Mouse (Mus musculus) stomach, embryonic 14.5 days (tissue): ENCODE results near the gene Dusp23. TPM values are rescaled to one million over a fixed set of nuclear protein-coding genes. Genes with fewer than 3 reads are reported as not detected.

ENCODE experiments used
- ATAC-seq: fragments of 200-750 bp; cut with Nextera tagmentation; 2 replicates; pipeline ENCODE4 v1.8.0; 2017; ENCODE audit warnings: low read depth, moderate TSS enrichment; ENCODE audit not compliant: insufficient number of reproducible peaks, insufficient read depth, low FRiP score
- H3K27ac ChIP-seq: fragments of 300-500 bp; sonication (generic); 2 replicates; pipeline ENCODE4 v1.5.1; 2014; ENCODE audit warnings: mild to moderate bottlenecking, low read length, moderate library complexity, mixed read lengths
- H3K27me3 ChIP-seq: fragments of 300-500 bp; sonication (generic); 2 replicates; pipeline ENCODE4 v1.6.1; 2014; ENCODE audit warnings: low read length, control low read depth, mixed read lengths; ENCODE audit not compliant: control insufficient read depth, insufficient read depth
- H3K36me3 ChIP-seq: fragments of 300-500 bp; sonication (generic); 2 replicates; pipeline ENCODE4 v1.6.1; 2014; ENCODE audit warnings: mild to moderate bottlenecking, control low read depth, low read length, moderate library complexity, mixed read lengths; ENCODE audit not compliant: control insufficient read depth, insufficient read depth
- H3K4me1 ChIP-seq: fragments of 300-500 bp; sonication (generic); 2 replicates; pipeline ENCODE4 v1.6.1; 2014; ENCODE audit warnings: low read length, control low read depth, mixed read lengths; ENCODE audit not compliant: control insufficient read depth, insufficient read depth
- H3K4me2 ChIP-seq: fragments of 300-500 bp; sonication (generic); replicated peaks from 2 replicates; pipeline ENCODE4 v1.6.1; 2014; ENCODE audit warnings: low read depth, low read length, control low read depth
- H3K4me3 ChIP-seq: fragments of 300-500 bp; sonication (generic); 2 replicates; pipeline ENCODE4 v1.5.1; 2014; ENCODE audit warnings: low read depth, low read length, control low read depth
- H3K9ac ChIP-seq: fragments of 300-500 bp; sonication (generic); replicated peaks from 2 replicates; pipeline ENCODE4 v1.6.1; 2014; ENCODE audit warnings: low read depth, mild to moderate bottlenecking, control low read depth, low read length, moderate library complexity, mixed read lengths
- H3K9me3 ChIP-seq: fragments of 300-500 bp; sonication (generic); 2 replicates; pipeline ENCODE4 v1.6.1; 2016; ENCODE audit warnings: low read depth, low read length, control low read depth; ENCODE audit not compliant: control insufficient read depth
- WGBS: fragments of 180-500 bp; shearing (Covaris S2); extraction: QIAGEN DNeasy Blood & Tissue Kit; methylation state at CpG from one replicate; pipeline ENCODE4 v1.1.7; 2014; 5-methylcytosine and 5-hydroxymethylcytosine counted together
- polyA plus RNA-seq: library from polyadenylated mRNA; unstranded; fragments of >200 nt; fragmentation: Nextera tagmentation; extraction: Ambion mirVana; gene quantifications from 2 replicates; pipeline ENCODE4 v1.2.1, GENCODE M21; 2014

Dusp23 gene
- polyA plus RNA-seq, 1 experiment from 2014 or later, result 15.3 TPM

DNA sequence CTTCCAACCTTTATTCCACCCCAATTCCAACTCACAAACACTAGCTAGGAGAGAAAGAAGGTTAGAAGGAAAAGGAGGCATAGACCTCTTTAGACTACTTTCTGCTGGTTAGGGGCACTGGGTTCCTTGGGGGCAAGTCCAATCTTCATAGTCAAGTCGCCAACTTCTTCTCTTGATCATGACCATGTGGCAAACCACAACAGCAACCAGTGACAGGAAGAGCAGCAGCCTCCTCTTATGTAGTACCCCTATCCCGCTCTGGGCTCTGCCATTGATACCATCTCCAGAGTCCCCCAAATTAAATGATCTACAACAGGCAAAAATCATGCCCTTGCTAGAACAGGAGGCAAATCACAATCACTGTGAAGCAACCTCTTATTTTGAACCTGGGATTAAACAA lies 38.8 kb downstream of the Dusp23 start:
- Histone ChIP-seq H3K9ac (no peak overlapping the region), H3K4me2 (no peak overlapping the region), H3K9me3 (no peaks in the 10 kb centered on the region), H3K36me3 (no peaks in the 10 kb centered on the region), H3K27ac (no peak overlapping the region), H3K27me3 (no peaks in the 10 kb centered on the region), H3K4me1 (no peaks in the 10 kb centered on the region), H3K4me3 (no peak overlapping the region)
- ATAC-seq, result no peak
- WGBS, result 90% methylated on average over 2 of the region's 2 CpGs

GRCm38 (mm10) chr1:172593321-172593720 lies 39.4 kb downstream of the Dusp23 start:
- H3K4me2 ChIP-seq, result no peak overlapping the region
- H3K27ac ChIP-seq, result no peak overlapping the region
- no peaks in the 10 kb centered on the region for H3K4me1 ChIP-seq
- H3K27me3 ChIP-seq, result no peaks in the 10 kb centered on the region
- 76% methylated on average over 3 of the region's 3 CpGs for WGBS
- H3K9me3 ChIP-seq, result no peaks in the 10 kb centered on the region
- no peak overlapping the region for H3K4me3 ChIP-seq
- H3K9ac ChIP-seq, result no peak overlapping the region
- ATAC-seq, result no peak
- no peaks in the 10 kb centered on the region for H3K36me3 ChIP-seq

DNA sequence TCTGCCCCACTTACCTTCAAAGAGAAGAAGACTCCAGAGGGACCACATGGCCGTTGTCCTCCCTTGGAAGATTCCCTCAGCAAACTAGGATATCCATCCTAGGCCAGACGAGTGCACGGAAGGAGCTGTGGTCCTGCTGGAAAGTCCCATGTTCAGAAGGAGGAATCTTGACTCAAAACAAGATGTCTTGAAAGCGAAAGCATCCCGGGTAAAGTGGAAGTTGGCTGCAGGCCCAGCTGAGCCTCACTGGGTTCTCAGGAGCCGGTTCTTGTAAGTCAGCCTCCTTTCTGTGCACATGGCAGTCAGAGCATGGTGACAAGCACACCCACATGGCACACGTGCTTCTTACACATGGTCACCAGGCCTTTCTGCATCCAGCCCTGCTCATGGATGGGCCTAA lies 42.4 kb downstream of the Dusp23 start, which contains the start of gene Slamf8:
Slamf8 (minus strand) TSS at position 184 of the 400 bp plus-strand sequence.
- H3K4me1 ChIP-seq, result 0 out of 2 replicates have a peak, but pooled peaks cover 3% of the 10 kb centered on the region
- H3K36me3 ChIP-seq, result no peaks in the 10 kb centered on the region
- H3K9ac ChIP-seq, result no peak within 1 kb of the TSS
- no peak within 1 kb of the TSS for H3K27ac ChIP-seq
- WGBS, result 71% methylated on average over 7 of the region's 7 CpGs
- no peak within 1 kb of the TSS for H3K4me2 ChIP-seq
- no peaks in the 10 kb centered on the region for H3K9me3 ChIP-seq
- ATAC-seq, result no peak
- H3K27me3 ChIP-seq, result no peaks in the 10 kb centered on the region
- no peak within 1 kb of the TSS for H3K4me3 ChIP-seq

DNA sequence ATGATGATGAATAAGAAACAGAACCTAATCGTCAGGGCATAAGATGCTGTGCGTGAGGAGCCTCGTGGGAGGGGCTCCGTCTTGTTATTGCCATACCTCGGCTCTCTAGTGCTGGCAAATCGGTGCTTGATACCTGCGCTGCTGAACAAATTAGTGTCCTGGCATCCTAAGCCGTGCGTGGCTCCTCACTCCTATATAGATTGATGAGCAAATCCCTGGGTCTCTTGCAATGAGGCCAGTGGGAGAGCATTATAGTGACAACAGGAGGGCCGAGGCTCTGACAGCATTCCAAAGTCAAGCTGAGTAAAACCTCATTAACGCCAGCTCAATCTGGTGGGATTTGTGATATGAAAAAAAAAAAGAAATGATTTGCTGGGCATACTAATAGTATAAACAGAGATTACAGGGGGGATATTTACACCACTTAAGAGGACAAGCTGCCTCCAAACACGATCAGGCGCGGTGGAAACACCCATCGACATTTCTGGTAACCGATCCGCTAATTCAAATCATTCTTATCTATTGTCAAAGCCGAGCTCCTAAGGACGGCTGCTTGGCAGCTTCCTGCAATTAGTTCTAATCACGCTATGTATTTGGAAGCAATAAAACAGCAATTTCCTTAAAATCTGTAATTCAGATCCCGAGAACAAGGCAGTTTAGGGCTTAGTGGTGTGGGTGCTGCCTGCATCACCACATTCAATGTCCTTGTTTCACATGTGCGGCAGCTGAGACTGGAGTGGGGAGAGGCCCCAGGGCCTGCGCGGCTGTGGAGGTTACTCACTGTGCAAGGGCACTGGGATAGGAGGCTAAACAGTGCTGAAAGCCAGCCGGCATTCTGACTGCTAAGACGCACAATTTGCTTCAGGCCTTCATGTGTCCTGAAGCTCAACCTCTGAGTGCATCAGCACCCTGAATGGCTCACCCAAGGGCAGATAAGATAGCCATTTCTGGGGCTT lies 46.9 kb downstream of the Dusp23 start:
- H3K9me3 ChIP-seq, result no peaks in the 10 kb centered on the region
- H3K9ac ChIP-seq, result no peak overlapping the region
- no peak overlapping the region for H3K4me3 ChIP-seq
- no peak overlapping the region for H3K4me2 ChIP-seq
- no peak for ATAC-seq
- 0 out of 2 replicates have a peak, but pooled peaks cover 3% of the 10 kb centered on the region for H3K4me1 ChIP-seq
- H3K27me3 ChIP-seq, result no peaks in the 10 kb centered on the region
- 32% methylated on average over 26 of the region's 26 CpGs for WGBS
- H3K36me3 ChIP-seq, result no peaks in the 10 kb centered on the region
- H3K27ac ChIP-seq, result no peak overlapping the region

DNA sequence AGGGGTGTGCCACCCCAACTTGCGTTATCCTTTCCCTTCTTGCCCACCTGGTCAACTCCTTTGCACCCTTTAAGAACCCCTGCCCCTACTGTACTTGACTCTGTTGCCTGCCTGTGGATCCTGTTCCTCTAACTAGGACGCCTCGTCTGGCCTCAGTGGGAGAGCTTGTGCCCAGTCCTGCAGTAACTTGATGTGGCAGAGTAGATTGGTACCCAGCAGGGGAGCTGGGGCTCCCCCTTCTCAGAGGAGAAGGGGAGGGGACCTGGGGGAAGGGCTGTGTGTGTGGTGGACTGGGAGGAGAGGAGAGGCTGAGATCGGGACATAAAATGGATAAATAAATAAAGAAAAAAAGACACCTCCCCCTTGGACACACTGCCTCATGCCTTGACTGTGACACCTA lies 47.7 kb downstream of the Dusp23 start:
- no peak overlapping the region for H3K9ac ChIP-seq
- ATAC-seq, result no peak
- WGBS, result 49% methylated on average over 4 of the region's 4 CpGs

GRCm38 (mm10) chr1:172584271-172584670 lies 48.5 kb downstream of the Dusp23 start:
- no peak overlapping the region for H3K9ac ChIP-seq
- H3K9me3 ChIP-seq, result no peaks in the 10 kb centered on the region
- H3K4me2 ChIP-seq, result no peak overlapping the region
- H3K27ac ChIP-seq, result no peak overlapping the region
- no peaks in the 10 kb centered on the region for H3K27me3 ChIP-seq
- 0 out of 2 replicates have a peak, but pooled peaks cover 3% of the 10 kb centered on the region for H3K4me1 ChIP-seq
- H3K36me3 ChIP-seq, result no peaks in the 10 kb centered on the region
- ATAC-seq, result no peak
- 85% methylated on average over 6 of the region's 6 CpGs for WGBS
- H3K4me3 ChIP-seq, result no peak overlapping the region

More for the DNA sequence above, 47.7 kb downstream of the Dusp23 start:
- Histone ChIP-seq H3K27me3 (no peaks in the 10 kb centered on the region), H3K9me3 (no peaks in the 10 kb centered on the region), H3K4me3 (no peak overlapping the region), H3K4me1 (0 out of 2 replicates have a peak, but pooled peaks cover 3% of the 10 kb centered on the region), H3K36me3 (no peaks in the 10 kb centered on the region), H3K27ac (no peak overlapping the region), H3K4me2 (no peak overlapping the region)

DNA sequence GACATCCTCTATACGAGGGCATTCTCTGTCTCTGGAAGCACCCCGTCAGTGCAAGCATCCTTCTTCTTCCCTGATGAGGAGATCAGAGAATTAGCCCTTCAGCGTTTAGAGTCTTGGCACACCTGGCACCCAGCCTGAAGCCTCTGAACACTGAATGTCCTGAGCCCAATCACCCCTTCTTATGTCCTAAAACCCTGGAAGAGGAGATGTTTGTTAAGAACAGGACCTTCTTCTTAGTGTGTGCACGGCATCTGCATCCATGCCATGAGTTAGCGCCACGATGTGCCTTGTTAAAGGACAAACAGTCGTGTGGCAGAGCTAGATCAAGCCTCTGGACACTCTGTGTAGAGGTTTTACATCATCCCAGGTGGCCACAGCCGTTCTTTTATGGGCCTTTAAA lies 50.3 kb downstream of the Dusp23 start:
- Histone ChIP-seq H3K4me3 (no peak overlapping the region), H3K9ac (no peak overlapping the region), H3K9me3 (no peaks in the 10 kb centered on the region), H3K27ac (no peak overlapping the region), H3K4me1 (0 out of 2 replicates have a peak, but pooled peaks cover 3% of the 10 kb centered on the region), H3K36me3 (no peaks in the 10 kb centered on the region), H3K4me2 (no peak overlapping the region), H3K27me3 (no peaks in the 10 kb centered on the region)
- ATAC-seq, result no peak
- 83% methylated on average over 8 of the region's 8 CpGs for WGBS
